Mouse (Mus musculus) neutrophil, adult 5-6 weeks (primary cell): ENCODE data around the gene Pml. TPM values are rescaled to one million over a fixed set of nuclear protein-coding genes. Genes with fewer than 3 reads are reported as not detected.

Experiments used
- ATAC-seq: fragments of 151-379, 151-347 bp; 2 replicates; pipeline ENCODE4 v1.8.0; 2017; ENCODE audit warnings: mild to moderate bottlenecking, moderate TSS enrichment; ENCODE audit not compliant: insufficient number of reproducible peaks, poor library complexity, low FRiP score, severe bottlenecking; ENCODE audit errors: extremely low read depth
- total RNA-seq: library from RNA; stranded (forward); fragments of 200-1000 nt; gene quantifications from 2 replicates; pipeline ENCODE4 v1.2.3, GENCODE M21; 2017

The Pml gene
- total RNA-seq, 1 experiment from 2014 or later = 103 TPM

DNA sequence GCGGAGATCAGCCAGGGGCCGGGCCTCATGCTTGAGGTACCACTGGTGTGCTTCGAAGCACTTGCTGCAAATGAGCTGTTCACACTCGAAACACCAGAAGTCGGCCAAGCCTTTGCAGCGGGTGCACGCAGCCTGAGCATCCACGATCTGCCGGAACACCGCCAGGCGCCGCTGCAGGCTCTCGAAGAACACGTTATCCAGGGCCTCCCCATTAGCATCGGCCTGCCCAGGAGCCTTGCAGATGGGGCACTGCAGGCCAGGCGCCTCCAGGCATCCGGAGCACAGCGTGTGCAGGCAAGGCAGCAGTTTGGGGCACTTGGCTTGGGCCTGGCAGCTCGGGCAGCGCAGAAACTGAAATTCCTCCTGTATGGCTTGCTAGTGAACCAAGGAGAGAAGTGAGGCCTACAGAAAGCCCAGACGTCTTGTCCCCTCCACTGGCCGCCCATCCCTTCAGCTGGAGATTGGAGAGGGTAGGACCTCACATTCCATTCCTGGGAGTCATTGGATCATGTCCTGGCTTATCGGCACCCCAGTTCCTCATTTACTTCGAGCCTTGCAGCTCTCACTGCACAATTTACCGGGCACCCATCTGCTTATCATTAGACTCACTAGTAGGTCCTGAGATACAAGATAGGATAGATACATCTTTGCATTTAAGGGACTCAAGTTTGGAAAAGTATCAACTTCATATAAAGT lies 2.4 kb downstream of the Pml start:
- peak; percentile 82 for ATAC-seq

DNA sequence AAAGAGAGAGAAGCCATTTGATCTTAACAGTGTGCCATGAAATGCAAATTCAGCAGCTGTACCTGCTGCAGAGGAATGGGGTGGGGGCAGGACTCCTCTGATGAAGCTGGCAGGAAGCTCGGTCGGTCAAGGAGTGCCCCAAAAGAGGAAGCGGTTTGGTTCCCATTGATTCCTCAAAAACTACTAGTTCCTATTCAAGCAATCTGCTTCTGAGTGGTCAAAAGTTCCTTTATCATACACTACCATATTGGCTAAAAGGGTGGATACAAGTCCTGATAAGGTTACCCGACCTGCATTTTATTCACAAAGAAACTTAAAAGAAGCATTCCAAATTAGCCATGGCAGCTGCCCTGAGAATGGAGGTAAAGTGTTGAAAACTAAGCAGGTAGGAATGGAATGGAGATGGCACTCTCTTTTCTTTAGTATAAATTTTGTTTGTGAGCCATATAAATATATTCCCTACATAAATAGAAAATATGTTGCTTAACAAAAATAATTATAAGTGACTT lies 3.4 kb downstream of the Pml start:
- ATAC-seq = no peak

DNA sequence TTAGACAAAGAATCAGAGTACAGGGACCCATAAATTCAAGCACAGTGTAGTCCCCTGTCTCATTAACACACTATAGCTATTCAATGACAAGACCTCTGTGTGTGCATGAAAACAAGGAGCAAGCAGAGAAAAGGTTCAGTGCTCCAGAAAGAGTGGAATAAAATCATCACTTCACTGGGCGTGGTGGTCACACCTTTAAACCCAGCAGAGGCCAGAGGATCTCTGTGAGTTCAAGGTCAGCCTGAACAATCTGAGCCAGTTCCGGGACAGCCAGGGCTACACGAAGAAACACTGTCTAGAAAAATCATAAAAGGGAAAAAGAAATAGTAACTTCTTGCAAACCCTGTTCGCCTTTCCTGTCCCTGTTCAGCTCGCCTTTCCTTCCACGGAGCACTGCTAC lies 5.9 kb downstream of the Pml start:
- ATAC-seq = no peak

DNA sequence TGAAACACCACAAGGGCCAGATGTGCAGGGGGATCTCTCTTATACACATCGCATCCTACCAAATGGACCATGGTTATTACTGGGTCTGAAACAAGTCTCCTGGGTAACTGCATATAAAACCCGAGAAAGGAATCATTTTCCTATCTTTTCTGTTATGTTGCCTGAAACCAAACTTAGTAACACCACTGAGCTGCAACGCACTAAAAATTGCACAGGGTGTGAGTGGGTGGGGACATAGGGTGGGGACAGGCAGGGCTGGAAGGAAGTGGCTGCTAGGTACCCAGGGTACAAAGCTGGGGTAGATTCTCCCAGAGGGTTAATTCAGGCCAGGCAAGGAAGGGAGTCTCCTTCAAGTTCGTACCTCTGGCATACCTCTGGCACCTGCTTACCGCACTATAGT lies 6.9 kb downstream of the Pml start:
- no peak for ATAC-seq

DNA sequence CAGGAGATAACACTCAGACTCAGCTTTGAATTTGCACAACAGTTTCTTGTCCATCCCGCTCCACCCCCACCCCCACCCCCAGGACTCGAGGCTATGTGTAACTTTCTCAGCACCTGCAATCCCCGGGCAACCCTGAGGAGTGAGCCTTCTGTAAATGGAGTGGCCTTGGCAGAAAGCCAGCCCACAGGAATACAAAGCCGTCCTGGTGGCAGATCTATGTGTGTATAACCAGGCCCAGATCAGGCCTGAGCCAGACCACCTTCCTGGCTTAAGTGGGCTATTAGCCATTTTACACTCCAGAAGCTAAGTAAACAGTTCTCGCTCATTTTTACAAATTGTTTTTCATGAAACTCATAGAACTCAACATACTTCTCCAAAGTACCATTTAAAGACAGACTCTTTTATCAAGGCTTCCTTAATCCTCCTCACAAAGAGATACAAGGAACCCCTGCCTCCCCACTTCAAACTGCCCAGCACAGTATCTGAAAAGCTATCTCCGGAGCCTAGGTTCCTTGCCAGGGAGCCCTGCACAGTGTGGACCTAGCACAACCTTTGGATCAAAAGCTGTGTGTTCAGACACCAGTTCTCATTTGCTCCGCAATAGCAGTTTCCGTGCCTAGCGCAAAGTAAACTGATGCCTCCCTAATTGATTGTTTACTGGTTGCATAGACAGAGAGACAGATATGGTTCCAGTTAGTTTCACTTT lies 7.7 kb downstream of the Pml start:
- ATAC-seq = no peak

GRCm38 (mm10) chr9:58234502-58235015 lies 15.0 kb downstream of the Pml start:
- ATAC-seq = no peak

DNA sequence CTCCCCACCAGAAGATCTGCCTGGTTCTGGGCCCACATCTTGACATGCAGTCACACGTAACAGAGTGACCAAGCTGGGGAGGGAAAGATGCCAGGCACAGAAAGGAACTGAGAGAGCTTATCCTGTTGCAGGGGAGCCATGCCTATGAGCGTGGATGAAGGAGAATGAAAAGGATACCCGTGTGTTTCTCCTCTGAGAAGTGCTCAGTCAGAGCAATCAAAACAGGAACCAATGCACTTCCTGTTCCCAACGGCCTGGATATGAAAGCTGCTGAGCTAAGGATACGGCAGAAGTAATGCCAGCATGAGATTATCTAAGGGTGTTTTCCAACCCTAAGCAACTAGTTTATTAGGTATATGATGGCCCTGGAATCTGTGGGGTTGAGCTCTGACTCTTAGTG lies 17.2 kb downstream of the Pml start:
- peak; percentile 68 for ATAC-seq

DNA sequence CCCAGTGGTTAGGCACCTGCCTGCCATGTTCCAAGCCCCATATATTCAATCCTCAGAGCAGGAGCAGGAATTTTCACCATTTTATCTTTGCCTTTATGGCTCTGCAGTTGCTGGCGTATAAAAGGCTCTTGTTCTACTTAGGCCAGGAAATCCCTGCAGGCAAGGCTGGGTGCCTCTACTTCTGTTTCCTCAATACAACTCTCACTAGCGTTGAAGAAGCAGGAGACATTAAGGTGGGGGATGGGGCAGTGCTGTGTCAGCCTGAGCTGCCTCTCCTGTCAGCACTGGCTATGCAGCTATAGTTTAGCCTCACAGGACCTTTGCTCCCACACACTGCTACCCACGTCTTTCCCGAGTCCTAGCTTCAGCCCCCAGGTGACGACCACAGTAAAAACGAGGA lies 17.8 kb downstream of the Pml start:
- ATAC-seq = peak; percentile 30; the same call in 1 of the 2 replicates

DNA sequence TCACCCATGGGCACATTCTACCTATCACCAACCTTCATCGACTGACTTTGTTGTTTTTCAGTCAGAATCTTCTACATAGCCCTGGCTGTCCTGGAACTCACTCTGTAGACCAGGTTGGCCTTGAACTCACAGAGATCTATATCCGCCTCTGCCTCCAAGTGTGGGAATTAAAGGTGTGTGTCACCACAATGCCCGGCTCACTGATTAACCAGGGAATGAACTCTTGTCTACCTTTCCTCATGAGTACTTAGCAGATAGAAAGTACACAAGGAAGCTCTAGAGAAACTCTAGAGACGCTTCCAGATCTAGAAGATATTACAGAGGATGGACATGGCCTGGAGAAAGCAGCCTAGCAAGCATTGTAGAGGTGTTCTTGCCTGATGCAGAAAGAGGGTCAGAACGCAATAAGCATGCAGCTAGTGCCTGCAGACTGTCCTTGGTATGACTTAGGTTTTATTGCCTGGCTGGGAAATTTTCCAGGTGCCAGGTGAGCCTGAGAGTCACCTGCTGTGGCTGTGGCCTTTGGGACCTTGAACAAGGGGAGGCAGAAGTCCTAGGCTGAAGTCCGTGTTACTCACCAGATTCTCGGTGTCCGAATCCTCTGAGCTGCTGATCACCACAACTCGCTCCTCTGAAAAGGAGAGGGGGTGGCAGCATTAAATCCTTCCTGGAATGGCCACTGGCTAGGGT lies 20.7 kb downstream of the Pml start:
- no peak for ATAC-seq

DNA sequence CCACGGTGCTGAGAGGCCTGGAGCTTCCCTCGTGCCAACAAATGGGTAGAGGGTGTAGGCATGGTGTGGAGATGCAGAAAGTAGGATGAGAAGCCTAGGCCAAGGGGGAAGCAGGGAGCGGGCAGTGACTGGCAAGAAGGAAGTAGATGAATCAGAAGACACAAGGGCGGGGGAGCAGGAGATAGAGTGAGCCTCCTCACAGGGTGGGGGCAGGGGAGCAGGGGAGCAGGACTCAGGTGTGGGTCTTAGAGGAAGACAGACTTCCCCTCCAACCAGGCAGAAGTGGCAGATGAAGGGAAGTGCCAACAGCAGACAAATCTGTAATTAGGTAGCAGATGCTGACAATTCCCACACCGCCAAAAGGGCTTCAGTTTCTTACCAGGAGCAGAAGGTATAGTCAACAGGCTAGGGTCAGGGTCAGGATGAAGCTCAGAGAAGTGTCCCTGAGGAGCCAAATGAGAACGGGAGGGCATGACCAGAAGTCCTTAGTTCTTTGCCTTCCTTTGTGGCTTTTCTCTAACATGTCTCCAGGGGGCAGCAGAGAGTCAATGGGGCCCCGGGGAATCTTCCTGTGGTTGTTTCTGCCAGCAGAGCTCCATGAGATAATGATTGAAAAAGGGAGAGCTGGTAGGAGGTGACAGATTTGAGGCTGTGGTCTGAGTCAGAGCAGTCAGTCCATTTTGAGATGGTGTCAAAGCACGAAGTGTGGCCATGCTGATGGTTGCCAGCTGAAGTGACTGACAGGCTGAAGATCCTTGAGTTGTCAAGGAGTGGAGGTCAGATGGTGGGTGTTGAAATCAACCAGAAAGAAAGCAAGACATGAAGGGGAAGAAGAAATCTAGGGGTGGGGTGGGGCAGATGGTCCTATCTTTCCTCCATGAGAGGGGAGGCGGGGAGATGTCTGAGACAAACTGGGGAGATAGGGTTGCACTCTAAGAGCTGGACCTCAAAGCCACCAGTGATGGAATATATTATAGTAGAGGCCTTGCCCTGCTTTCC lies 23.4 kb downstream of the Pml start:
- peak; percentile 51 for ATAC-seq

- no peak for ATAC-seq
Measured at GRCm38 (mm10) chr9:58224356-58224755, 25.2 kb downstream of the Pml start.

DNA sequence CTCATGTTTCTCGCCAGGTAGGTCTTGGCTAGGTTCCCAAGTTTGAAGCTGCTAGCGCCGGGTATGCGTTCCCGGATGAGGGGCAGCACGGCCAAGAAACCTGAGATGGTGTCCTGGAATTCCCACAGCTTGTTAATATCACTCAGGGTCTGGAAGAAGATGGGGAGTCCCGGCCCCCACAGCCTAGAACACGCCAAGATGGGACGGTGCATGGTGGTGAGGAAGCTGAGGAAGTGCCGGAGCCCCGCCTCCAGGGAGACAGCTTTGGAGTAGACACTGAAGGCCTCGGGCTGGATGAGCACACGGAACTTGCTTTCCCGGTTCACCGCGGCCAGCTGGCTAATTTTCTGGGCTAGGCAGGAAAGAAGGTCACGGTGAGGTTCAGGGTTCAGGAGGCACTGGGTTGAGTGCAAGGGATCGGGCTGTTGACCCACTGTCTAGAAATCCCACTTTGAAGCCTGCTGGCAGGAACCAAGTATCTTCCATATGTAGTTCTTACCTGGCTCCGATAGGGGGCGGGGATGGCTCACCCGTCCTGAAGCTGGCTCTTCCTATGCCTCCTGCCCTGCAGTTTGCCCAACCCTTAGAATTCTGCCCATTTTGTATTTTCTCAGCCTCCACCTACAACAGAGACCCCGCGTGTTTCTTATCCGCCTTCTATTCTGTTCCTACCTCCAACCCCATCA lies 29.2 kb downstream of the Pml start:
- peak; percentile 47; the same call in 1 of the 2 replicates for ATAC-seq

GRCm38 (mm10) chr9:58218539-58218938 lies 31.0 kb downstream of the Pml start:
- ATAC-seq = no peak

DNA sequence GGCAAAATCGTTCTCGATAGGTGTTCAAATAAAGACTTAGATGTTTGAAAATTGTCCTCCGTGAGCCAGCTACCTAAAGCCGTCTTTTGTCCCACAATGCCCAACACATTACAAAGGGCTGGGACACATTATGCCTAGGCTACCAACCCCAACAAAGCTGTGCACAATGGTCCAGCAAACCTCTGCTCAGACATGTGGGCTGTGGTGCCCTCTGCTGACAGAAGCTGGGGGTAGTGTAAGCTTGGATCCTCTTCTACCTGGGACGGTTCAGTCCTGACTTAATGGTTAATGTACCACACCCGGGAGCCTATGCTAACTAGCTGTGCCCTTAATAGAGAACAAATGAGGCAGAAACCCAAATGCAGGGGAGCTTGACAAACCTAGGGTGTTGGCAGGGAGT lies 33.2 kb downstream of the Pml start:
- ATAC-seq = no peak

- ATAC-seq = no peak
Measured at GRCm38 (mm10) chr9:58214519-58215180, 34.9 kb downstream of the Pml start.

DNA sequence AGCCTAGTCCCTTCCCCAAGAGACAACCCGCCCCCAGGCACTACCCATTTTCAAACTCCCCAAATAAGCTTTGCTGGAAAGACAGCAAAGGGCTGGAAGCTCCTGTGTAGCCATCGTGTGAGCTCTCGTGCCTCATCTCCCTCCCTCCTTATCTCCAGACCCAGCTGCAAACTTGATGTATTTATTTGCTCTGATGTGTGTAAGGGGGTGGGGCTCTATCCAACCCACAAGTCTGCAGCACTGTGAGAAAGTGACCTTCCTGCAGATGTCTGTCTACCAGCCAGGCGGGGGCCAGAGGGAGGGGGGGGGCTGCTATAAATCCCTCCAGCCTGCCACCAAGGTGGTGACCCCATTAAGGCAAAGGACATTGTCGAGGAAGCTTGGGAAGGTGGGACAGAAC lies 35.7 kb downstream of the Pml start:
- ATAC-seq = no peak

- ATAC-seq = no peak
Measured at GRCm38 (mm10) chr9:58213377-58213776, 36.2 kb downstream of the Pml start.

DNA sequence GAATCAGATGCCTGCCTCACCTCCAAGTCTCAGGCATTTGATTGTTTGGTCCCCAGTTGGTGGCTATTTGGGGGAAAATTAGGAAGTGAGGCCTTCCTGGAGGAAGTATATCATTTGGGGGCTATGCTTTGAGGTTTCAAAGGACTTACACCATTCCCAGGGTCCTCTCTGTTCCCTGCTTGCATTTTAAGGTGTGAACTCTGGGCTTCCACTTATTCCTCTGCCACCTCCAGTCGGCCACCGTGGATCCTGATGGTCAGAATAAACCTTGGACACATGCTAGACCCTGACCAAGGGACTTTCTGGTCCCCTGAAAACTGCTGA lies 39.3 kb downstream of the Pml start:
- ATAC-seq = no peak
